Mouse (Mus musculus): ENCODE results near the gene Spin2f.
"Not testable (repeated sequence)": the region's sequence is repeated elsewhere in the genome, so short reads cannot be mapped to it uniquely, and the experiment has no call there.

Spin2f gene

DNA sequence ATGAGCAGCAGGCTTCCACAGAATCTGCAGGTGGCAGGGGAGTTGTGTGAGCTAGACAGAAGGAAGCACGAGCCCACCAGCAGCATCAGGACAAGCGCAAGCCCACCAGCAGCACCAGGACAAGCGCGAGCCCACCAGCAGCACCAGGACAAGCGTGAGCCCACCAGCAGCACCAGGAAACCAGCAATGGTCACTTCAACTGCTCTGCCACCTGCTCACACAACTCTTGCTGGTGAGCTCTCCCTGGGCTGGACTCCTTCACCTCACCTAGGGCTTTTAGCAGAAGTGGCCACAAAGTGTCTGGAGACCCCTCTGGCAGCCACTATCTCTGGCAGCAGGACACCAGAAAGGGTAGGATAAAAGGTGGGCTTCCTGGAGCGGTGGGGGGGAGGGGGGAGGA, at the start of gene Spin2f:
Gene Spin2f, plus strand, starts transcription at position 301 of the 400 bp plus-strand sequence.
- DNase-seq (ENCODE audit: low spot score), result not testable (repeated sequence)

GRCm38 (mm10) chrX:31212136-31212535, 41.6 kb upstream of the Spin2f start:
- not testable (repeated sequence) for DNase-seq (ENCODE audit: low spot score)

DNA sequence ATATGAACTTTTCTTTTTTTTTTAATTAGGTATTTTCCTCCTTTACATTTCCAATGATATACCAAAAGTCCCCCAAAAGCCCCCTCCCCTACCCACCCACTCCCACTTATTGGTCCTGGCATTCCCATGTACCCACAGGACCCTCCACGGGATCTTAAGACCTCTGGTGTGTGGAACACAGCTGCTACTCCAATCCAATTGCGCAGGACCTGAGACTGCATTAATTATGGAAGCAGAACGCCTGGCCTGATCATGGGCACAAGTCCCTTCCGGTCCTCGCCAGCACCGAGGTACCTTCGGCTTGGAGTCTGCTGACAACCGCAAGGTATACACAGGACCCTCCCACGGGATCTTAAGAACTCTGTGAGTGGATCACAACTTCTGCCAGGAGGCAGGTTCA, 30.2 kb upstream of the Spin2f start:
- not testable (repeated sequence) for DNase-seq (ENCODE audit: low spot score)

DNA sequence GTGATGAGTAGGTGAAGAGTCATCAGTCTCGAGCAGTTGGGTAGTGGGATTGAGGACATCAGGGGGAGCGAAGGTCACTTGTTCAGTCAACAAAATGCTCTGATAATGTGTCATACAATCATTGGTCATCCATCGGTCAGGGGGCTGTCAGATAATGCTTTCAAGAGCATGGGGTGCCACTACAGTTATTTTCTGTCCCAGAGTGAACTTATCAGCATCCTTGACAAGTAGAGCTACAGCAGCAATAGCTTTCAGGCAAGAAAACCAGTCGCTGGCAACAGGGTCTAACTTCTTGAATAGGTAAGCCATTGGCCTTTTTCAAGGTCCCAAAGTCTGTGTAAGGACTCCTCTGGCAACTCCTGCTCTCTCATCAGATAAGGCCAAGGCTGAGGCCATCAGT, 18.6 kb upstream of the Spin2f start:
- DNase-seq (ENCODE audit: low spot score), result not testable (repeated sequence)

DNA sequence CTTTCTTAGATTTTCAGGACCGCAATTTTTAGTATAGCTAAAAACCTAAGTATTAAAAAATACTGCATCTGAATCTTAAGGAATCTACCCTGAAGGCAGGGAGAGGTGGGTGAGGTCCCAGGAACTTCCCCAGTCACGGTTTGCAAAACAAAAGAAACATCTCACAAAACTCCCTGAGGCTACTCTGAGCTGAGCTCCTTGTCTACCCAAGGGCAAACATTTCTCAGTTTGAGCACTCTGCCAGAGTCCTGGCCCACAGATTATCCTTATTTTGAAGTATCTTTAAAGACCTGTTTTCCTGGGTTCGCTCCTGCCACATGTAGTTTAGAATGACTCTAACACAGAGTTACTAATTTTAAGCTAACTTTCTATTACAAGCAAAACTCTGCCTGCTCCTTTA, 11.9 kb upstream of the Spin2f start:
- DNase-seq (ENCODE audit: low spot score), result not testable (repeated sequence)
